ENCODE assay signal across 32 mouse cellular contexts in genomic region chr15:78385564-78385963, GRCm38 (mm10). TPM values are rescaled to one million over a fixed set of nuclear protein-coding genes. Genes with fewer than 3 reads are reported as not detected.
"Had no signal": no experiment of that assay in that cellular context is flagged by ENCODE, and none has a peak within 500 bp of the region (broad histone marks: within the 10 kb centered on the region; RNA-seq: fewer than 3 reads in every experiment).

No protein-coding gene starts in this region.

- H3K9me3 ChIP-seq: intestine, embryonic 15.5 days; kidney, embryonic 15.5 days; limb, embryonic 12.5 days; limb, embryonic 15.5 days; liver, embryonic 12.5 days; liver, embryonic 15.5 days; lung, embryonic 15.5 days; midbrain, embryonic 15.5 days; neural tube, embryonic 13.5 days had no signal

- ATAC-seq: liver, embryonic 12.5 days; midbrain, embryonic 15.5 days had no signal

- H3K4me2 ChIP-seq: intestine, embryonic 15.5 days; kidney, embryonic 15.5 days; limb, embryonic 12.5 days; limb, embryonic 15.5 days; liver, embryonic 12.5 days; liver, embryonic 15.5 days; lung, embryonic 15.5 days; midbrain, embryonic 11.5 days; midbrain, embryonic 15.5 days; neural tube, embryonic 13.5 days had no signal

- H3K27me3 ChIP-seq: kidney, embryonic 15.5 days; limb, embryonic 12.5 days; limb, embryonic 15.5 days; lung, embryonic 15.5 days; midbrain, embryonic 15.5 days had no signal

- H3K9ac ChIP-seq: intestine, embryonic 15.5 days; kidney, embryonic 15.5 days; limb, embryonic 12.5 days; limb, embryonic 15.5 days; liver, embryonic 12.5 days; liver, embryonic 15.5 days; lung, embryonic 15.5 days; midbrain, embryonic 15.5 days; neural tube, embryonic 13.5 days had no signal

- DNase-seq: kidney, adult 11 months; kidney, adult 8-10 months; kidney, postnatal 10 days; kidney, postnatal 36 days; left cerebral cortex, postnatal 4 days; lung, adult 18-20 months; lung, postnatal 10 days; lung, postnatal 36 days; retina, postnatal 1 day; right cerebral cortex, postnatal 25 days; thymus, postnatal 36 days had no signal

- H3K4me3 ChIP-seq: intestine, embryonic 15.5 days; kidney, embryonic 15.5 days; limb, embryonic 12.5 days; limb, embryonic 15.5 days; liver, embryonic 12.5 days; liver, embryonic 15.5 days; lung, embryonic 15.5 days; midbrain, embryonic 15.5 days; myocyte; neural tube, embryonic 13.5 days had no signal

- H3K36me3 ChIP-seq: intestine, embryonic 15.5 days; kidney, embryonic 15.5 days; limb, embryonic 12.5 days; limb, embryonic 15.5 days; liver, embryonic 12.5 days; liver, embryonic 15.5 days; lung, embryonic 15.5 days; midbrain, embryonic 15.5 days; neural tube, embryonic 13.5 days had no signal

- H3K4me1 ChIP-seq: intestine, embryonic 15.5 days; kidney, embryonic 15.5 days; limb, embryonic 12.5 days; limb, embryonic 15.5 days had no signal

- H3K27ac ChIP-seq: intestine, embryonic 15.5 days; kidney, embryonic 15.5 days; limb, embryonic 12.5 days; limb, embryonic 15.5 days; liver, embryonic 12.5 days; liver, embryonic 15.5 days; lung, embryonic 15.5 days had no signal

RNA-seq across cellular contexts. Expression of gene Tex33, which starts 10.1 kb away (rescaled TPM):
- total RNA-seq: layer of hippocampus, postnatal 25 days; left cerebral cortex, adult 8-10 months; left cerebral cortex, postnatal 14 days; left cerebral cortex, postnatal 4 days; megakaryocyte-erythroid progenitor cell, adult 5-6 weeks; monocyte, adult 5-6 weeks; neutrophil, adult 5-6 weeks had no signal
- polyA plus RNA-seq: intestine, embryonic 15.5 days; kidney, embryonic 15.5 days; limb, embryonic 12.5 days; limb, embryonic 15.5 days; liver, embryonic 12.5 days; liver, embryonic 15.5 days; lung, embryonic 15.5 days; midbrain, embryonic 11.5 days; midbrain, embryonic 15.5 days; myocyte; neural tube, embryonic 13.5 days; small intestine, adult 2 months; spleen, adult 2 months; stomach, embryonic 16.5 days; urinary bladder, adult 2 months had no signal

RNA-seq across cellular contexts. Expression of gene Kctd17, which starts 42.8 kb away (rescaled TPM):
- total RNA-seq: megakaryocyte-erythroid progenitor cell, adult 5-6 weeks; neutrophil, adult 5-6 weeks had no signal
